Mouse (Mus musculus): ENCODE measurements around the gene Tenm4. TPM values are rescaled to one million over a fixed set of nuclear protein-coding genes. Genes with fewer than 3 reads are reported as not detected.

Gene Tenm4
- polyA plus RNA-seq, 1 experiment: 12.2 TPM

DNA sequence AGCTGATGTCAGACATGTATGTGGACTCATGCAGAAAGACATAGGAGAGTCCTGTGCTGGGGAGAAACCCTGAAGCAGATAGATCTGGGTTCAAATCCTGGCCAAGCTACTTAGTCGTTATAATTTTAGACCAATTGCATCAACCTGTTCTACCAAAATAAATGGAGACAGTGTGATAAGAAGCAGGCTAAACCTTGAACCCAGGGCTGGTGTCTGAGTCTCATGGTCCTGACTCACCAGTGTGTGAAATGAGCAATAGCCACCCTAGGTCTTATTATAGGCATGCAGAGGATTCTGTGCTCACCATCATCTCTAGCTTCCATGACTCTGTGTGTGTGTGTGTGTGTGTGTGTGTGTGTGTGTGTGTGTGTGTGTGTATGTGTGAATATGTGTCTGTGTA is 609.5 kb downstream of the Tenm4 start:
- WGBS: 92% methylated on average over 1 of the region's 1 CpGs
- H3K4me3 ChIP-seq (replicated peaks; ENCODE audit: insufficient read depth, low read depth, low read length): no peak overlapping the region
- H3K27ac ChIP-seq (ENCODE audit: insufficient read depth, low read length): no peak overlapping the region
- no peak for DNase-seq
- no peak for TF ChIP-seq POLR2A (IDR thresholded peaks at IDR 0.05; ENCODE audit: borderline replicate concordance, insufficient read depth, low read length)
- TF ChIP-seq CTCF (IDR thresholded peaks at IDR 0.05; ENCODE audit: borderline replicate concordance, insufficient read depth, low read depth, low read length): no peak
- no peaks in the 10 kb centered on the region for H3K27me3 ChIP-seq (ENCODE audit: control insufficient read depth, insufficient read depth, low read length)
- no peaks in the 10 kb centered on the region for H3K4me1 ChIP-seq (ENCODE audit: control insufficient read depth, insufficient read depth, low read length)

DNA sequence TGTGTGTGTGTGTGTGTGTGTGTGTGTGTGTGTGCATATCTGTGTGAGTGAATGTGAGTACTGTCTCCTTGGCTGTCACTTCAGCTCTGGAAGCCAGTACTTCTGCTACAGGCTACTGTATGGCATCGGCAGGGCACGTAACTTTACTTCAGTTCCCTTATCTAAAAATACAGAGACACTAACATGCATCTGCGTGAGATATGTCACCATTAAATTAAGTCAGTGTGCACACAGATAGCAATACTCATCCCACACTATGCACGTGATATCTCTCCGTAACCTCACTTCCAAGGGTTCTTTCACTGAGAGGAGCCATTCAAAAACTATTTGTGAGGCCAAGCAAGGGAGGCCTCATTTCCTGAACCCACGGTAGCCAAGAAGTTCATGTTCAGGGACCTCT is 610.0 kb downstream of the Tenm4 start:
- H3K4me1 ChIP-seq (ENCODE audit: control insufficient read depth, insufficient read depth, low read length): no peaks in the 10 kb centered on the region
- TF ChIP-seq POLR2A (IDR thresholded peaks at IDR 0.05; ENCODE audit: borderline replicate concordance, insufficient read depth, low read length): no peak
- no peak for TF ChIP-seq CTCF (IDR thresholded peaks at IDR 0.05; ENCODE audit: borderline replicate concordance, insufficient read depth, low read depth, low read length)
- H3K4me3 ChIP-seq (replicated peaks; ENCODE audit: insufficient read depth, low read depth, low read length): no peak overlapping the region
- no peaks in the 10 kb centered on the region for H3K27me3 ChIP-seq (ENCODE audit: control insufficient read depth, insufficient read depth, low read length)
- no peak for DNase-seq
- H3K27ac ChIP-seq (ENCODE audit: insufficient read depth, low read length): no peak overlapping the region
- WGBS: 89% methylated on average over 6 of the region's 6 CpGs

DNA sequence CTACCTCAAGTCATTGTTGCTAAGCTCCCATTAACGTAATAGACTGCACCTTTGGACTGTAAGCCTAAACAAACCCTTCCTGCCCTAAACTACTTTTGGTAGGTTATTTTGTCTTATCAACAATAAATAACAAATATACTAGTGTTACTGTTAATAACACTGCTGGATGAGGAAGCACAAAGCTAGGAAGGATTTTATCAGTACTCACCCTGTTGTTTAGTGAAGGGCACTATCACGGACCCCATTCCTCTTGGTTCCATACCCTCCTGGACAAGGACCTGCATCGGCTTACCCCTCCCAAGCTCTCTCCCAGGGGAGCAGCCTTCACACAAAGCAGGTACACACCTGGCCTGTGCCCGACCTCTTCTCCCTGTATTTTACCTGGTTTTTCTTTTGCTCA is 611.6 kb downstream of the Tenm4 start:
- Histone ChIP-seq H3K27me3 (ENCODE audit: control insufficient read depth, insufficient read depth, low read length) (no peaks in the 10 kb centered on the region; the same call in 1 of the 2 replicates), H3K4me1 (ENCODE audit: control insufficient read depth, insufficient read depth, low read length) (no peaks in the 10 kb centered on the region), H3K27ac (ENCODE audit: insufficient read depth, low read length) (no peak overlapping the region), H3K4me3 (replicated peaks; ENCODE audit: insufficient read depth, low read depth, low read length) (no peak overlapping the region)
- no peak for TF ChIP-seq CTCF (IDR thresholded peaks at IDR 0.05; ENCODE audit: borderline replicate concordance, insufficient read depth, low read depth, low read length)
- no peak for TF ChIP-seq POLR2A (IDR thresholded peaks at IDR 0.05; ENCODE audit: borderline replicate concordance, insufficient read depth, low read length)
- no peak for DNase-seq
- 94% methylated on average over 4 of the region's 4 CpGs for WGBS

DNA sequence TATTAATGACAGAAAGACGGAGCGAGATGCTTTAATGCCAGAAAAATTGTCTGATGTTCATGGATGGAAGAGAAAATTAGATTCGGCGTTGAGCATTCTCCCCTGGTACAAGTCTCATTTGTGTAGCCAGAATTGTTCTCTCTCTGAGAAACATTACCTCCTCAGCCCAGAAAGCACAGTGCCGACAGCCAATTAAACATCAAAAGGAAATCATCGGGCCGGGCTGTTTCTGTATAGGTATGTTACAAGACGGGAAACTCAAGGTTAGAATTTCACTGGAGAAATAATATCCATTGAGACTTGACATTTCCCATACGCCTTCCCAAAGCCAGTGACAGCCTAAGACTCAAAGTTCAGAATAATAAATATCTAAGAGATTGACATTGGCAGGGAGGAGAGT is 614.8 kb downstream of the Tenm4 start:
- DNase-seq: no peak
- no peaks in the 10 kb centered on the region for H3K4me1 ChIP-seq (ENCODE audit: control insufficient read depth, insufficient read depth, low read length)
- WGBS: 78% methylated on average over 9 of the region's 9 CpGs
- H3K27me3 ChIP-seq (ENCODE audit: control insufficient read depth, insufficient read depth, low read length): no peaks in the 10 kb centered on the region; the same call in 1 of the 2 replicates
- no peak for TF ChIP-seq POLR2A (IDR thresholded peaks at IDR 0.05; ENCODE audit: borderline replicate concordance, insufficient read depth, low read length)
- no peak for TF ChIP-seq CTCF (IDR thresholded peaks at IDR 0.05; ENCODE audit: borderline replicate concordance, insufficient read depth, low read depth, low read length)
- no peak overlapping the region for H3K4me3 ChIP-seq (replicated peaks; ENCODE audit: insufficient read depth, low read depth, low read length)
- no peak overlapping the region for H3K27ac ChIP-seq (ENCODE audit: insufficient read depth, low read length)

DNA sequence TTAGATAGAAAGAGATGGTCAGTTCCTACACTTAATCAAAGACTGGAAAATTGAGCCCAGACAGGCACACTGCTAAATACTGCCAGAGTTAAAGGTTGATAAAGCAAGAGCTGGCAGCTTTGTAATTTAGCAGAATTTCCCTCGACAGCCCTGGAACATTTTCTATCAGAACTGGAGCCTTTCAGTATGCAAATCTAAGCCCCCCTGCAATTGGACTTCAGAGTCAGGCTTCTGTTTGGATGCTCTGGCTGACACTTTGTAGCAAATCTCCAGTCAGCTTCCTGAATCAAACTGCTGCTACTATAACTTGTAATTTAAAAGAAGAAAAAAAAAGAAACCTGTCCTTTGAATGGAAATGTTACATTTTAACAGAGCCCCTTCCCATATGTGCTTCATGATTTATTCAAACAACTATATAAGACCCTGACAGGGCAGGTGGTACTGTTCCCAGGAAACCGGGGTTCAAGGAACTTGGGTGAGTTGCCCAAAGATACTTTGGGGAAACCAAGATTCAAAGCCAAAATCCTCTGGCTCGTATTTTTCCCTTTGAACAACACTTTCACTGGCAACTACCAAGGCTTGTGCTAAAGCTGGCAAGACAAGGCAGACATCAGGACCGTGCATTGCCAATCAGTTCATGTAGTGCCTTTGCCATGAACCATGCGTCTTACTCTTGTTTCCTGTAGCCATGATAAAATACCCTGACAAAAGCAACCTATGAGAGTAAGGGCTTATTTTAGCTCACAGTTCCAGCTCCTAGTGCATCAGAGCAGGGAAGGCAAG is 615.4 kb downstream of the Tenm4 start:
- Histone ChIP-seq H3K4me3 (replicated peaks; ENCODE audit: insufficient read depth, low read depth, low read length) (no peak overlapping the region), H3K27ac (ENCODE audit: insufficient read depth, low read length) (no peak overlapping the region), H3K4me1 (ENCODE audit: control insufficient read depth, insufficient read depth, low read length) (no peaks in the 10 kb centered on the region), H3K27me3 (ENCODE audit: control insufficient read depth, insufficient read depth, low read length) (no peaks in the 10 kb centered on the region; the same call in 1 of the 2 replicates)
- TF ChIP-seq CTCF (IDR thresholded peaks at IDR 0.05; ENCODE audit: borderline replicate concordance, insufficient read depth, low read depth, low read length) (no peak), POLR2A (IDR thresholded peaks at IDR 0.05; ENCODE audit: borderline replicate concordance, insufficient read depth, low read length) (no peak)
- DNase-seq: no peak
- WGBS: 38% methylated on average over 5 of the region's 5 CpGs

DNA sequence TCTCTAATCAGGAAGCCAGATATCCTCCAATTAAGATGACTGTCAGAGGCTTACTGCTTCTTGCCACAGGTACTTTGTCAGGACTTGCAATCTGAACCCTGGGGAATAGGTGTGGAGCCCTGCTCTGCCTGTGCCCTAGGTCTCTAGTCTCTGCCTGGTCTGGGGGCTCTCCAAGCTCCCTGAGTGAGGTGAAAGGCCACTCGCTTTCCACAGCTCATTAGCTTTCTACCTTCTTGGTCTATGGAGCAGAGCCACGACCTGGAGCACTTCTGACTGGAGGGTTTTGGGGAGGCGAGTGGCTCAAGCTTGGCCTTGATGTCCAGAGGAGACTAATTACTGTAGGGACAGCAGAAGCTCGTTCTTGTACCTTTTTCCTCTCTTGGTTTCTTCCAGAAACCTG is 617.1 kb downstream of the Tenm4 start:
- Histone ChIP-seq H3K27ac (ENCODE audit: insufficient read depth, low read length) (no peak overlapping the region), H3K4me3 (replicated peaks; ENCODE audit: insufficient read depth, low read depth, low read length) (no peak overlapping the region), H3K4me1 (ENCODE audit: control insufficient read depth, insufficient read depth, low read length) (no peaks in the 10 kb centered on the region), H3K27me3 (ENCODE audit: control insufficient read depth, insufficient read depth, low read length) (no peaks in the 10 kb centered on the region; the same call in 1 of the 2 replicates)
- 73% methylated on average over 4 of the region's 4 CpGs for WGBS
- no peak for TF ChIP-seq POLR2A (IDR thresholded peaks at IDR 0.05; ENCODE audit: borderline replicate concordance, insufficient read depth, low read length)
- TF ChIP-seq CTCF (IDR thresholded peaks at IDR 0.05; ENCODE audit: borderline replicate concordance, insufficient read depth, low read depth, low read length): no peak
- no peak for DNase-seq

DNA sequence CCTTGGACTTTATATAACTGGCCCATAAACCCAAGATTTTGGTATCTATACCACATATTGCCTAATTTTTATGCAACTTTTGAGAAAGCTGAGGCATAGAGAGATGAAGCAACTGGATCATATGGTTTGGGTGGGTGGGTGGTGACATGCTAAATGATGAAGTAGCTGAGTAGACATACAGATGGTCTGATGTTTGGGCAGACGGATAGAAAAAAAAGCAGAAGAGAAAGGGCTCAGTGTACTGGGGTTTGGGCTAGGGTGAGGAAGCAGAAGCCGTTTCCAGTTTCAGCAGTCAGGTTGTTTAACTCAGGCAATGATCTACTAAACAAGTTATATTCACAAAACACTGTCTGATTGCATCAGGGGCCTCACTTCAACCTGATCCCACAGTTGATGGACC is 619.3 kb downstream of the Tenm4 start:
- Histone ChIP-seq H3K4me3 (replicated peaks; ENCODE audit: insufficient read depth, low read depth, low read length) (no peak overlapping the region), H3K27me3 (ENCODE audit: control insufficient read depth, insufficient read depth, low read length) (no peaks in the 10 kb centered on the region; the same call in 1 of the 2 replicates), H3K27ac (ENCODE audit: insufficient read depth, low read length) (no peak overlapping the region), H3K4me1 (ENCODE audit: control insufficient read depth, insufficient read depth, low read length) (no peaks in the 10 kb centered on the region)
- no peak for DNase-seq
- no peak for TF ChIP-seq CTCF (IDR thresholded peaks at IDR 0.05; ENCODE audit: borderline replicate concordance, insufficient read depth, low read depth, low read length)
- no peak for TF ChIP-seq POLR2A (IDR thresholded peaks at IDR 0.05; ENCODE audit: borderline replicate concordance, insufficient read depth, low read length)
- WGBS: 85% methylated on average over 2 of the region's 2 CpGs
